Mouse (Mus musculus): Measurements from ENCODE around the gene Rab5if. TPM values are rescaled to one million over a fixed set of nuclear protein-coding genes. Genes with fewer than 3 reads are reported as not detected.
A peak's percentile ranks its signal among the peaks of the same experiment; 100 is the strongest.
"Not testable (repeated sequence)": the region's sequence is repeated elsewhere in the genome, so short reads cannot be mapped to it uniquely, and the experiment has no call there.

Rab5if gene
- total RNA-seq, 1 experiment from 2014 or later, result 138 TPM

- ATAC-seq (replicated peaks in 1 of 2; ENCODE audit: insufficient read depth in 1 of 2, low FRiP score in 2 of 2, low TSS enrichment in 1 of 2, low read depth in 1 of 2, poor library complexity in 2 of 2, severe bottlenecking in 2 of 2), result no peak
These were observed 14.3 kb upstream of the Rab5if start for GRCm38 (mm10) chr2:156848526-156849182.

DNA sequence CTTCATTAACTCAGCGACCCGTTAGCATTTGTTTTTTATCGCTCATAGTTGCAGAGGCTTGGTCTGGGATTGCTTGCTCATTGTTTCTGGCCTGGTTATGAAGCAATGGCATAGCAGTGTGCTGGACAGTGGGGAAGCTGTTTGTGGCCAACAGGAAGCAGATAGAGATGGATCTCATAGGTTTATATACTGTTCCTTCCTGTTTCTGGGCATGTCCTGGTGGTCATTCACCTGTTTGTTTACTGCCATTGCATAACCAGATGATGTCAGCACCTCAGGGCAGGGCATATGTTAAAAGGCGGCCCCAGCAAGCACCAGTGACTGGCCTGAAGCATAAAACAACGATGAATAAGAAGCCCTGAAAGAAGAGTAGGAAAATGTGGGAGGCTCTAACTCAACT lies 12.4 kb upstream of the Rab5if start:
- peak in 1 of 2 experiments; percentile 27; a peak in 1 of 4 replicates for ATAC-seq (replicated peaks in 1 of 2; ENCODE audit: insufficient read depth in 1 of 2, low FRiP score in 2 of 2, low TSS enrichment in 1 of 2, low read depth in 1 of 2, poor library complexity in 2 of 2, severe bottlenecking in 2 of 2)

- not testable (repeated sequence) for ATAC-seq (replicated peaks in 1 of 2; ENCODE audit: insufficient read depth in 1 of 2, low FRiP score in 2 of 2, low TSS enrichment in 1 of 2, low read depth in 1 of 2, poor library complexity in 2 of 2, severe bottlenecking in 2 of 2)
These were observed 9.3 kb upstream of the Rab5if start for GRCm38 (mm10) chr2:156853584-156853983.

GRCm38 (mm10) chr2:156853999-156854771 lies 8.7 kb upstream of the Rab5if start:
- ATAC-seq (replicated peaks in 1 of 2; ENCODE audit: insufficient read depth in 1 of 2, low FRiP score in 2 of 2, low TSS enrichment in 1 of 2, low read depth in 1 of 2, poor library complexity in 2 of 2, severe bottlenecking in 2 of 2), result not testable (repeated sequence)

- ATAC-seq (replicated peaks in 1 of 2; ENCODE audit: insufficient read depth in 1 of 2, low FRiP score in 2 of 2, low TSS enrichment in 1 of 2, low read depth in 1 of 2, poor library complexity in 2 of 2, severe bottlenecking in 2 of 2), result no peak
These were observed 6.6 kb upstream of the Rab5if start for GRCm38 (mm10) chr2:156856311-156856710.

DNA sequence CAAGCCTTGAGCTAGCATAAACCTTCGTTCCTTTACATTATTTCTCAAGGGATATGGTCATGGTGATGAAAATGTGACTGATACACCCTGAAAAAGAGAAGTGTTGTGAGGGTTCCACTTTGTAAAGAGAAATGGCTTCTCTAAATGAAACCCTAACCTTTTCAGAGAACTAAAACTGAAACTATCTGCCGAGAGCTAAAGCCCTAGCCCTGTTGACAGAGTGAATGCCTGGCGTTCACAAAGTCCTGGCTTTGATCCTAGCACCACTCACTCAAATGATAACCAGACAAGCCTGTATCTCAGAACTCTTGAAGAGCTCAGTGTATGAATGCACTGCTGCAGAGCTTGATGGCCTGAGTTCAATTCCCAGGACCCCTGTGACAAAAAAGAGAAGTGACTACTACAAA lies 5.5 kb upstream of the Rab5if start:
- peak; percentile 23 to 41; a peak in 1 of 4 replicates for ATAC-seq (replicated peaks in 1 of 2; ENCODE audit: insufficient read depth in 1 of 2, low FRiP score in 2 of 2, low TSS enrichment in 1 of 2, low read depth in 1 of 2, poor library complexity in 2 of 2, severe bottlenecking in 2 of 2)

DNA sequence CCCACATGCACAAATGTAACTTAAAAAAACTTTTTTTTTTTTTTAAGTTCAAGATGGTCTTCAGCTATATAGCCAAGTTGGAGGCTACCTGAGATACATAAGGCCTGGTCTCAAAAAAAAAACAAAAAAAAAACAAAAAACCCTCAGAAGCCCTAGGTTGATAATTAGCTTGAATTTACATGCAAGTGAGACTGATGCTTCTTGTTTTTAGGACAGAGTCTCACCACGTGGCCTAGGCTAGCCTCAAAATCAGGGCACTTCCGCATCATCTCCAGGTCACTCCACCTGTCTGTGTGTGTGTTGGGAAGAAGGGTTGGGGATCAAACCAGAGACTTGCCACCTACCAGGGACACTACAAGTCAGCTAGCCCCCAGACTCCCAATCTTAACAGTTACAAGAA lies 5.1 kb upstream of the Rab5if start, which contains the start of gene 4930518I15Rik:
TSS of gene 4930518I15Rik (minus strand) at position 112 of the 400 bp plus-strand sequence.
- ATAC-seq (replicated peaks in 1 of 2; ENCODE audit: insufficient read depth in 1 of 2, low FRiP score in 2 of 2, low TSS enrichment in 1 of 2, low read depth in 1 of 2, poor library complexity in 2 of 2, severe bottlenecking in 2 of 2), result no peak

DNA sequence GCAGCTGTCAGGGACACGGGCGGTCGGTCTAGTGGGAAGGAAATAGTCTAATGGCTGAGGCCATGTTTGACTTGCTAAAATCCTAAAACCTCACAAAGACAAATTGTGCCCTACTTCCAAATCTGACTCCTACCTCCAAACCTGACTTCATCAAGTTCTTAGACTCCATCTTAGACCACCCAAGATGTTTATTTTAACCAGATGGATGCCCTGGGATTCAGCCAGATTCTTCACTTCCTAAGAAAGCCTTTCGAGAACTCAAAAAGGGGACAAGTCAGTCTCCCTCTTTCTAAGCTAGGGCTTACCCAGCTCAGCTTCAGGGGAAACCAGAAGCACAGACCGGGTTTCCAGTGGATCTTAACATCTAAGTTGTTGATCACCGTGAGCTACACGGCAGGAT lies 4.3 kb upstream of the Rab5if start:
- no peak for ATAC-seq (replicated peaks in 1 of 2; ENCODE audit: insufficient read depth in 1 of 2, low FRiP score in 2 of 2, low TSS enrichment in 1 of 2, low read depth in 1 of 2, poor library complexity in 2 of 2, severe bottlenecking in 2 of 2)

DNA sequence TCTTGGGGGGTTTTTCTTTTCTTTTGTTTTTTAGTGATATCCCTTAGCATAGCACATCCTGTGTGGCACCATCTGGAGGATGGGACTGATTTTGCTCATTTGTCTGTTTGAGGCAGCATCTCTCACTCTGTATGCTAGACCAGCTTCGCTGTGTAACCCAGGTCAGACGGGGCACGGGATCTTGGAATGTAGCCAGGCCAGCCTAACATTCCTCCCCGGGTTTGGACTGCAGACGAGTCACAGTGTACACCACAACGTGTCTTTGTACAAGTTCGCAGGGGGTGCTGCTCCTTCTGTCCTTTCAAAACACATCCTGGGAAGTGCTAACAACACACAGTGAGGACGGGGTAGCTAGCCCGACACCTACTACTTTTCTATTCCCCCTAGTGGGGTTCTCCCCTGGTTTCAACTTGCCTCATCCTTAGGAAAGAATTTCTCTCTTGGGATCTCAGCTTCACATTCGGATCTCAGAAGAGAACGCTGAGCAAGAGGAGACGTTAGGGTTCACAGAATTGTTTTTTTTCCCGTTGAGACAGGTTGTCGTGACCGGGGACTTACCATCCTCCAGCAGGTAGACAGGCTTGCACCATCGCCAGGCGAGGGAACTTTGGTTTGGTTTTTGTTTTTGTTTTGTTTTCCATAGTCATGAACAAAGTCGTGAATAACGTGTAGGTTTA lies 749 bp upstream of the Rab5if start:
- ATAC-seq (replicated peaks in 1 of 2; ENCODE audit: insufficient read depth in 1 of 2, low FRiP score in 2 of 2, low TSS enrichment in 1 of 2, low read depth in 1 of 2, poor library complexity in 2 of 2, severe bottlenecking in 2 of 2), result no peak

DNA sequence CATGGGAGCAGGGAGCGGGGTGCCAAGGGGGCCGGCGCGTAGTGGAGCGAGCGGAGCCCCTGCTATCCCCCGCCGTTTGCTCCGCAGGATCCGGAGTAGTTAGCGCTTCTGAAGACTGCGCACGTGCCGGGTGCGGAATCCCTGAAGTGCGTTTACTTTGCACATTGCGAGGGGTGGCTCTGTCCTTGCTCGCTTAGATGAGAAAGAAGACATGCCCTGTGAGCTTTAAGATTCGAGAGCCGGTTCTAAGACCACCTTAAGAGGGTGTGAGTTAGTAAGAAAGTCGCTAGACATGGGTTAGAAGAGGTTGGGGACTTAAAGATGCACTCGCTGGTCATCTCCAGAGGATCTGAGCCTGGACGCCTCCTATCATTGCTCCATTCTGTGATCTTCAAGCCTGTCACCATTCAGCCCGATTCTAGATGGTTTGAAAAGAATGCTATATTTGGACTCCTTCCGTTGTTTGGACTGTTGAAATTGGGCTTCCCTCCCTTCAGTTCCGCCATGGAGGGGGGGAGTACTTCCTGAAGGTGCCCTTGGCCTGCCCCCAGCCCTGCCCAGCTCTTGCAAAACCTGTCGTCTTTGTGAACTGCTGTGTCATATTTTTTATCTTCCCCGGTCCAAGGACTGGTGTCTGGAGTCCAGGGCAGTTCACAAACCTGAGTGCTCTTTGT lies 696 bp downstream of the Rab5if start:
- peak; percentile 48 to 63 for ATAC-seq (replicated peaks in 1 of 2; ENCODE audit: insufficient read depth in 1 of 2, low FRiP score in 2 of 2, low TSS enrichment in 1 of 2, low read depth in 1 of 2, poor library complexity in 2 of 2, severe bottlenecking in 2 of 2)

- no peak for ATAC-seq (replicated peaks in 1 of 2; ENCODE audit: insufficient read depth in 1 of 2, low FRiP score in 2 of 2, low TSS enrichment in 1 of 2, low read depth in 1 of 2, poor library complexity in 2 of 2, severe bottlenecking in 2 of 2)
These were observed 1.6 kb downstream of the Rab5if start for GRCm38 (mm10) chr2:156864481-156864880.

DNA sequence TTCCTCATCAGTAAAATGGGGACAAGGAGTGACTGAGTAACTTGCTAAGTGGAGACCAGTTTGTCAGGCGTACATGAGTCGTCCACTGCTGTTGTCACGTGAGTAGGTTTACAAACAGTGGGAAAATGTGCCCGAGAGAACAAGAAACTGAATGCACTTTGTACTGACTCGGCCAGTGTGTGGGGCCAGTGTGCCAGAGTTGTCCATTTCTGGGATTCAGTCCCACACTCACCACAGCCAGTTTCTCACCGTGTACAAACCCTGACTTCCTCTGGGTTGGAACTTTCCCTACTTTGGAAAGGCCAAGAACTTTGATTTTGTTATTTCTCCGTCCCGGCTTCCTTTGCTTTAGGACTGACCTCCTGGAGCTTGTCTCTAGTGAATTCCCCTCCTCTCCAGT lies 6.1 kb downstream of the Rab5if start:
- ATAC-seq (replicated peaks in 1 of 2; ENCODE audit: insufficient read depth in 1 of 2, low FRiP score in 2 of 2, low TSS enrichment in 1 of 2, low read depth in 1 of 2, poor library complexity in 2 of 2, severe bottlenecking in 2 of 2), result no peak

DNA sequence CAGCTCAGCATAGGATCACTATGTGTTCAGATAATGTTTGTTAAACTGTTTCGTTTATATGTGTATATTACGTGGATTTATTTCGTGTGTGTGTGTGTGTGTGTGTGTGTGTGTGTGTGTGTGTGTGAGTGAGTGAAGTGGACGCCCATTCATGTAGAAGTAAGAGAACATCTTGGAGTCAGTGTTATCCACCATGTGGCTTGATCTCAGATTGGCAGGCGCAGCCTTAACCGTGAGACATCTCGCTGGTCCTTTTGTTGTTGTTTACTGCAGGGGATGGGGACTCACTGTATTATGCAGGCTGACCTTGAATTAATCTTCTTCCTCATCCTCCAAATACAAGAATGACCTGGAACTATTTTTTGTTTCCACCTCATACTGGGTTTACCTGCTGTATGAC lies 6.6 kb downstream of the Rab5if start:
- no peak for ATAC-seq (replicated peaks in 1 of 2; ENCODE audit: insufficient read depth in 1 of 2, low FRiP score in 2 of 2, low TSS enrichment in 1 of 2, low read depth in 1 of 2, poor library complexity in 2 of 2, severe bottlenecking in 2 of 2)

DNA sequence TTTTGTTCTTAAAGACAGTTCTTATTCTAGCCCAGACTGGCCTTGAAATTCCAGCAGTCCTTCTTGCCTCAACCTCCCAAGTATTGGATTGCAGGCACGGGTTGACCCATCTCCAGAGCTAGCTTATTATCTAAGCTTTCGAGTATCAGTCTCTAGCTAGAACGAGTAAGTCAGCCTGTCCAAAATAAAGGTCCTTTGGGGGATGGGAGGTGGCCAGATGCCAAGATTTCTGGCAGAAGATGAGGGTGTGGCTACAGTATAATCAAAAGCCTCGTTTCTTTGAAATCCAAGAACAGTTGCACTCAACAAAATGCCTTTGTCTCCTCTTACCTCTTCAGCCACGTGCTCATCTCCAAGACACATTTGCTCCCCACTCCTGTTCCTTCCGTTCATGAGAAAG lies 7.6 kb downstream of the Rab5if start:
- no peak for ATAC-seq (replicated peaks in 1 of 2; ENCODE audit: insufficient read depth in 1 of 2, low FRiP score in 2 of 2, low TSS enrichment in 1 of 2, low read depth in 1 of 2, poor library complexity in 2 of 2, severe bottlenecking in 2 of 2)

GRCm38 (mm10) chr2:156873629-156874028 lies 10.7 kb downstream of the Rab5if start:
- 0 out of 4 replicates have a peak, but pooled peaks have one; percentile 34 for ATAC-seq (replicated peaks in 1 of 2; ENCODE audit: insufficient read depth in 1 of 2, low FRiP score in 2 of 2, low TSS enrichment in 1 of 2, low read depth in 1 of 2, poor library complexity in 2 of 2, severe bottlenecking in 2 of 2)

DNA sequence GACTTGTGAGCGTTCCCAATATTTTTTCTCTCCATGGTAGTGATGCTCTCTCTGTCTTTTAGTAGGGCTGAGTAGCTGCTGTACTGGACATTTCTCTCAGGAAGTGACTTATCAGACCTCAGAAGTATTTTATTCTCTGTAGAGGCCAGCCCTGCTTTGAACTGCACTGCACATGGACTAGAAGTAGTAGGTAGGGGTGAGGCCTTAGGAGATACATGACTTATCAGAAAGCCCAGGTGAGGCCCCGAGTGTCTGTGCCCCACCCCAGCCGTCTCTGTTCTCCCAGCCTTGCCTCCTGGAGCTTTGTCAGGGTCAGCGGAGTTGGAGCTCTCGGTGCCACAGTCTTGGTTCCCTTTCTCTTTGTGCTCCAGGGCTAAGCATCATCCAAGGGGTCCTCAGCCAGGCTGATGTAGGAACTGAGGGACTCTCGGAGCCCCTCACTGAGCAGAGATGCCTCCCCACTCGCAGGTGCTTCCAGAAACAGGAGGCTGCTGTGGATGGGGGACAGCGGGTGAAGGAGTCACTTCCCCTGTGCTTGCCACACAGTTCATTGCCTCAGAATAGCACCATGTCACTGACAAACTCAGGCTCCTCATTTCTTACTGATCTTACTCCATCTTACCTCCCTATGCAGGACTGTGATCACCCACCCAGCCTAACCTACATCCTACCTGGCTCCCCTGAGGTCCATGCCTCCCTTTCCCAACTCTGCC lies 11.3 kb downstream of the Rab5if start:
- ATAC-seq (replicated peaks in 1 of 2; ENCODE audit: insufficient read depth in 1 of 2, low FRiP score in 2 of 2, low TSS enrichment in 1 of 2, low read depth in 1 of 2, poor library complexity in 2 of 2, severe bottlenecking in 2 of 2), result no peak
